Mouse (Mus musculus) bone marrow, adult 2 months (tissue): Measurements from ENCODE around the gene Nipsnap3a.

ENCODE experiments used
- CTCF ChIP-seq: fragments of 200-500 bp; IDR thresholded peaks from 2 replicates; pipeline ENCODE4 v1.5.1; 2011; ENCODE audit warnings: low read length, control low read depth; ENCODE audit not compliant: control insufficient read depth, insufficient read depth
- POLR2A ChIP-seq: fragments of 200-500 bp; IDR thresholded peaks from 2 replicates; pipeline ENCODE4 v1.6.1; 2011; ENCODE audit warnings: low read depth, mild to moderate bottlenecking, control low read depth, low read length, borderline replicate concordance; ENCODE audit not compliant: control insufficient read depth

DNA sequence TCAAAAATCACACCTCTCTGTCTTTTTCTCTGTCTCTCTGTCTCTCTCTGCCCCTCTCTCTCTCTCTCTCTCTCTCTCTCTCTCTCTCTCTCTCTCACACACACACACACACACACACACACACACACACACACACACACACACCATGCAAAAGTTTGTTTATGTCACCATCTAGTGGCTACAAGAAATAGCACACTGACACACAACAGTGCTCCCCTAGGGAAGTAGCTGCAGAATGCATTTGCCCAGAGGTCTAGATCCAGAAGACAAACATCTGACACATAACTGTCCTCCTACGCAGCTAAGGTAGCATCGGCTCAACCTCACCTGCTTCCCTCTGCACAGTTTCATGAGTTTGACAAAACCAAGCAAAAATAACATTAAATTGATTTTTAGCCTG lies 3.9 kb upstream of the Nipsnap3a start:
- TF ChIP-seq CTCF: no peak
- no peak for TF ChIP-seq POLR2A
